Mouse (Mus musculus) c-Kit-positive CD71-positive TER-119-negative erythroid progenitor cells, embryonic 14.5 days (primary cell): Measurements from ENCODE around the gene Pelo.

Experiments
- DNase-seq: peaks from one replicate; pipeline ENCODE4 v3.0.0-alpha.2; 2013; ENCODE audit warnings: low read depth

Gene Pelo

GRCm38 (mm10) chr13:115096965-115097364, 7.0 kb upstream of the Pelo start:
- DNase-seq, result no peak

- no peak for DNase-seq
Observed at GRCm38 (mm10) chr13:115096216-115096615, 6.2 kb upstream of the Pelo start.

GRCm38 (mm10) chr13:115095392-115095791, 5.4 kb upstream of the Pelo start:
- DNase-seq, result no peak

GRCm38 (mm10) chr13:115091511-115091910, 1.5 kb upstream of the Pelo start:
- no peak for DNase-seq

DNA sequence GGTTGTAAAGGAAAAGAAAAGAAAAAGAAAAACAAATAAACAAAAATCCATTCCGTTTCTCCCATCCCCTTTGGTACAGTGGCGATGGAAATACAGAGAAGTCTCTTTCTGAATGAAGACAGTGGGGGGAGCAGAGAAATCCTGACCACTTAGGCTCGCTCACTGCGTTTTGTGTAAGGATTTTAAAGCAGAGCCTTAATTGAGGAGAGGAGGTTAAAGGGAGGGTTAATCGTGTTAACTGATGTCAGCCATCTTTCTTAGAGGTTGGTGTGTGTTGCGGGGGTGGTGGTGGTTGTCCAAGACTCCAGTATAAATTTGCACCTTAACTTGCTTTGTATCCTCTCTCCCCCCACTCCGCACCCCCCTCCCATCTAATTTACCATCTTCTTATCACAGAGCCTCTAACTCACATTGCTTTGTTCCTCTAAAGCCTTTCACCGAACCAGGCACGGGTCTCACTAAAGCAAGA, 1.0 kb upstream of the Pelo start:
- no peak for DNase-seq

DNA sequence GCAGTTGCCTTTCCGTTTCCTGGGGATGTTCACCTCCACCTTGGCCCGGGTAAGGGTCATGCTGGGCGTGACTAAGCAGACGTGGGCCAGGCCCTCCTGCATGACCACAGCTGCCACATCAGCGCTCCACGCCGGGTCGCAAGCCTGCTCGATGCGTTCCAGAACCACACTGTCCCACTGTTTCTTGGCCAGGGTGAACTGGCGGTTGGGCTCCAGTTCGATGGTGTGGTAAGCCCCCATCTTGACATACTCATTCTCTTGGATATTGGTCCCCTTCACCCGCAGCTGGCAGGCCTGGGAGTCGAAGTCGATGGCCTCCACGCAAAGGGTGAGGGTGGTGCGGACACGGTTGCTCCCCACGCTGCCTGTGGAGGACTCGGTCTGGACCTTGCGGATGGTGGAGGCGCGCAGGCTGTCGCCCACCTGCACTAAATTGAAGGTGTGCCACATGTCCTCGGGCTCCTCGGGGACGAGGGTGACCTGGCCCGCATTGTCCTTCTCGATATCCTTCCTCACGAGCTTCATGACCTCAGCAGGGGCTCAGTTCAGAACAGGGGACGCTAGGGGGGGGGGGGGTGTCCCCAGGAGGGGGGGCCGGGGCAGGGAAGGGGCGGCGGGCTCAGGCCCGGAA, 476 bp downstream of the Pelo start:
- DNase-seq, result no peak

- no peak for DNase-seq
Observed at GRCm38 (mm10) chr13:115089020-115089394, 979 bp downstream of the Pelo start.

- no peak for DNase-seq
Observed at GRCm38 (mm10) chr13:115085974-115086373, 4.0 kb downstream of the Pelo start.

DNA sequence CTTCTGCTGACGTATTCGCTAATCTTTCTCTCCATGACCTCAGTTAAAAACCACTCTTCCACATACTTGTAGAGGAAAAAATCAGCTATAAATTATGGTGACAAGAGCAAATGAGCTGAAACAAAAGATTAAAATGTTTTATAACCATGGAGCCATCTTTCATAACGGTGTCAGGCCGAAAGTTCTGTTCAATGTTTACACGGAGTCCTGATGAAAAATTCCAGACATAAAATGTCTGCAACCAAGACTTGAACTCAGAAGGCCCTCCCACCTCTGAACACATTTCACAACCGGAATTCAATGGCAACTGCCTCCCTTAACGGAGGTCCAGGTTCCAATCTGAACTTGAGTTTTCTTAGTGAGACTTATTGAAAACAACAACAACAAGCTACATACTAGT, 7.6 kb downstream of the Pelo start:
- no peak for DNase-seq

DNA sequence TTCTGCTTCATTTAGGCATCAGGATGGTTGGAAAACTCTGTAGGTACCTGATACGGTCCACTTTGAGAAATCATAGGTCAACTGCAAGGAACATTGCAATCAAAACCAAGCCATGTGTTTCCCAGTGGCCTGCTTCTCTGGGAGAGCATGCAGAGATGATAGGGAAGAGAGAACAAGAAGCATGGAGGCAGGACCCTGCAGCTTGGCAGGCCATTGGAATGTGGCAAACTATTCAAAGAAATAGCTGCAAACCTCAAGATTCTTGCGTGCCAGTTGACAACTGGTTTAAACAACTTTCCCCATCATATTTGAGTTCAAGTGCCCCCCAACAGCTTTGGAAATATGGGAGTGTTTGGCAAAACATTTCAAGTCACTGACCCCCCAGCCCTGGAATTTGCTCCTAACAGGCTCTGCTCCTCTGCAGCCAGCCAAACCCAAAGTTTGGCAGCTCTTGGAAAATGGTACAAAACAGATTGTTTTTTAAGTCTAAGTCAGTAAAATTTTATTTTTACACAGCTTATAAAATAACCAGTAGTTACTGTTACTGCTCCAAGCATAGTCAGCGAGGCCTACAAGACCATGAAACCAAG, 9.9 kb downstream of the Pelo start:
- DNase-seq, result no peak

- DNase-seq, result no peak
Observed at GRCm38 (mm10) chr13:115078997-115079685, 10.8 kb downstream of the Pelo start.

GRCm38 (mm10) chr13:115077346-115078134, 12.4 kb downstream of the Pelo start:
- DNase-seq, result no peak

DNA sequence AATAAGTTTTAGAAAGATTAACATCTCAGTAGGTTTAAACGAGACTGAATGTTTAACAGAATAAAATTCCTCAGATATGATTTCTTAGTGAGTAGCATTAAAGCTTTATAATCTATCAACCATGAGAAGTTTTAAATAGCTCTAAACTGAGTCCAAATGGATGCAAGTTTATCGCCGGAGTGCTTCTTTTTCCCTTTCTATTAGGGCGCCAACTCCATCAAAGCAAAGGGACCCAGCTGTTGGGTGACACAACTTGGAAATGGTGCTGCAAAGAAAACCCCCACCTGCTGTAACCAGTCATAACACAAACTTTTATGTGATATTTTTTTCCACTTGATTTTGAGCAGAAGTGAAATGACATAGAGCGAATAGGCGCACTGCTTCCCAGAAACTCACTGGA, 17.6 kb downstream of the Pelo start:
- no peak for DNase-seq

DNA sequence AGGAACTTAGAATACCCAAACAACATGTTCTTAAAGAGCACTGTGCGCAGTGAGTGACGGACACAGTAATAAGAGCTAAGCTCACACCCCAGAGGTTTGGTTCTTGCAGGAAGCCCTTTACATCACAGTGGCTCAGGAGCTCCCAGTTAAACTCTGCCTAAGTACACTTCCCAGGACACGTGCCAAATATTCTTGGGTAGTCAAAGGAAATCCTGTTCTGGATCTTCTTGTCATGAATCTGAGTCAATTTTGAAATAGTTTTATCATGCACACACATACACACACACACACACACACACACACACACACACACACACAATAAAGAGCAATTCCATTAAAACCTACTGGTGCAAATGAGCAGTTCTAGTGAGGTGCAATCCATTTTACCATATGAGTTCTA, 18.6 kb downstream of the Pelo start:
- DNase-seq, result no peak

GRCm38 (mm10) chr13:115067968-115068330, 22.0 kb downstream of the Pelo start:
- no peak for DNase-seq

GRCm38 (mm10) chr13:115067324-115067967, 22.5 kb downstream of the Pelo start:
- DNase-seq, result no peak

DNA sequence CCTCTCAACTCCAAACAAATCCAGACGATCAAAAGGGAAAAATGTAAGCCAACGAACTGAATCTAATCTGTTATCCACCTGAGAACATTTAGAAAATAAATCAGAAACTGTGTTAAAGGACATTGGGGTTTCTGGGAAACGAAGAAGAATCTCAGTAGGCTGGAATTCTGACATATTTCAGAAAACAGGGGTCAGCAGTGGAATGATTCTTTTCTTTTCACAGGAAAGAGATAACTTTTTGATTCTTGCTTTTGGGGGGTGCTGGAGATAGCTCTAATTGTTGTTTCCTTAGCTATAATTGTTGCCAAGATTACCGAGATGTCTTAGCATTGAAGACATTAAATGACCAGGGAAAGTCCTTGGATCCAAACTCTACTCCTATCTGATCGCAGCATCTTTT, 32.4 kb downstream of the Pelo start:
- no peak for DNase-seq

DNA sequence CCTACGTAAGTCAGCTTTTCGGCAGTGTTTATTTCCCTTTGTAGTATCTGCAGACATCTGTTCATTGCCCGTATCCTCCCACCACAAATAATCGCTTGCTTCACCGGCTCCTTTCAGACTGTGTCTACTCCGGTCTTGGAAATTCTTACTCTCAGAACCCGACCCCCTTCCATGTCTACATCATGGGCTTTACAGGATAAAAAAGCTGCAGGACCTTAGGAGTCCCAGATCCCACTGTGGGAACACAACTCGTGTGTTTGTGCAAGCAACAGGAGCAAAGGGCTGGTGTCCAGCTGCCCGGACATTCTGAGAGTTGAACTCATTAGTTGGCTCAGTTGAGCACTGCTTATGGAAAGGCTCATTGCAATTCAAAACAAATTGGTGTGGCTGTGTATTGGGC, 35.2 kb downstream of the Pelo start:
- no peak for DNase-seq

- DNase-seq, result no peak
Observed at GRCm38 (mm10) chr13:115052568-115052967, 37.4 kb downstream of the Pelo start.

GRCm38 (mm10) chr13:115050660-115051559, 39.1 kb downstream of the Pelo start:
- no peak for DNase-seq

DNA sequence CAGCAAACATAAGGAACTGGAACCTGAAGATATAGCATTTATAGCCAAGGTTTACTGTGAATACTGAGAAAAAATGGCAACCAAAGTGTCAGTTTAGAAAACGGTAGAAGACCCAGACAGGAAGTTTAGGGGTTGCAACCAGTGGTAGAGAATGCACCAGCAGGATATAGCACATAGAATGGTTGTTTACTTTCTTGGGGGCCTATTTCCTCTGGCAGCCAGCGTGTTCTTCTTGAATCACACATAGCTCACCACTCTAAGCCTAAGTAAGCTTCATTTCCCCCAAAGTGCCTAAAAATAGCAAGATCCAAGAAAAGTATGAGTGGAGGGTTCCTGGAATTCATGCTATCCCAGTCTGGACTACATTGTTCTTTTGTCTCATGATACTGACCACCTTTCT, 47.3 kb downstream of the Pelo start:
- DNase-seq, result no peak
